Mouse (Mus musculus) spleen, postnatal 36 days (tissue): ENCODE results near the gene Ypel4.
A peak's percentile ranks its signal among the peaks of the same experiment; 100 is the strongest.
"Not testable (repeated sequence)": the region's sequence is repeated elsewhere in the genome, so short reads cannot be mapped to it uniquely, and the experiment has no call there.

ENCODE experiments used
- DNase-seq, 2 experiments: peaks; one replicate each; pipeline ENCODE4 v3.0.0; 2022; ENCODE audit warnings: low spot score in 2 of 2, mixed read lengths in 1 of 2

Ypel4 gene

DNA sequence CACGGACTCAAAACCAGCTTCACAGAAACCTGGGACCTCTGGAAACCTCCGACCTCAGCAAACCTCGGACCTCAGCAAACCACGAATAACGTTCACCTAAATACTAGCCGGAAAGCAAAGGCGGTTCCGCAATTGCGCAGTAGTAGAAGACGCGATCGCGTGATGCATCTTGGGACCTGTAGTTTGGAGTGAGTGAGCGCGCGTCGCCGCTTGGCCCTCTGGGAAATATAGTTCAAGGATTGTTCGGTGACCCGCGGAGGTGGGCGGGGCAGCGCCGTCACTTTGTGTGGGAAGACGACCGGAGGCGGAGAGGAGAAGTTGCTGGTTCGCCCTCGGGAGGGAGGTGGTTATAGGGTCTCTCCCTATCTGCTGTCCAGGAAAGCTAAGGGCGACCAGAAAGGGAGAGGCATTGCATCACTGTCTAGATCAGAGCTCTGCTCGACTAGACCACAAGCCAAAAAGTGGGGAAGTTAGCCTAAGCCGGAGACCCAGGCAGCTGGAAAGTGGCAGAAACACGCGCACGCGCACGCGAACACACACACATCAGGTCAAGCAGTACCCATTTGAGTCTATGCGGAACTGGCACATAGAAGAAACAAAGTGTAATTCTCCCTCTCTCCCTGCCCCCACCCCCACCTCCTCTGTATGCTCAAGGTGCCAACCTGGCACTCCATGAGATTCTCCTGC, 6.5 kb upstream of the Ypel4 start, which contains the start of gene Clp1:
Clp1 (minus strand) TSS at position 179 of the 687 bp plus-strand sequence.
- peak; percentile 97 to 99 for DNase-seq

DNA sequence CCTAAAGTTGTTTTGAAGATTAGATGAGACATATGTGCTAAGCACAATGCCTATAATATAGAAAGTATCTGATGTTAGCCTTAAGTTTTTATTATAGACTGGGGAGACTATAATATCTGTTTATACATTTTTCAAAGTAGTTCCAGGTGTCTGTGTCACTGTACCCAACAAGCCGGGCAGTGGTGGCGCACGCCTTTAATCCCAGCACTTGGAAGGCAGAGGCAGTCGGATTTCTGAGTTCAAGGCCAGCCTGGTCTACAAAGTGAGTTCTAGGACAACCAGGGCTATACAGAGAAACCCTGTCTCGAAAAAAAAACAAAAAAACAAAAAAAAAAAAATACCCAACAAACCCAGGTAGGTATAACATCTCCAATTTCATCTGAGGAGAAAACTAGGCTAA, 5.7 kb upstream of the Ypel4 start:
- DNase-seq, result not testable (repeated sequence)

DNA sequence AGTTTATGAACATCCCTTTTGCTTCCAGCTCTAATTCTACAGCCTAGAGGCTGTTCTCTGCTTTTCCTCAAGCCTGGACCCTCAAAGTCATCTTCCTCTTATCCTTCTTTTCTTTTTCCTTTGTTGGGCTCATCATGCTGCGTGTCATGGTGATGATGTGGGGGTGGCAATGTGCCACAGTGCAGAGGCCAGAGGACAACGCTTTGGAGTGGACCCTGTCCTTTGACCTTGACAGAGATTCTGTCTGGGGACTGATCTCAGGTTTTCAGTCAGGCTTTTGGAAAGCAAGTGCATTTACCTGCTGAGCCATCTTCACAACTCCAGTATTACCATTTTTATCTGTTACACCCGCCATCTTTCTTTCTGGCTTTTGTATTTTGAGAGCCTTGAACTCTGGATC, 2.7 kb upstream of the Ypel4 start:
- no peak for DNase-seq

DNA sequence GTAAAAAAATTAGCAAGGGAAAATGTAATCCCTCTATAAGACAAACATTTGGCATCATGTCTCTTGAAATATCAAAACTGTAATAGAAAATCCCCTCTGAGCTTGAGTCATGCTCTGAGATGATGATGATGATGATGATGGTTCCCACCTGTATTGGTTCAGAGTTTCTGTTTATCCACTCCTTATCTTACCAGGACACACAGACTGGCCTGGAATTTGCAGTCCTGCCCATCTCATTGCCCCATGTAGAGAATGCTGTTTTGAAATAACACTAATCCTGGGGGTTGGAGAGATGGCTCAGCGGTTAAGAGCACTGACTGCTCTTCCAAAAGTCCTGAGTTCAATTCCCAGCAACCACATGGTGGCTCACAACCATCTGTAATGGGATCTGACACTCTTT, 1.5 kb upstream of the Ypel4 start:
- DNase-seq, result no peak

GRCm38 (mm10) chr2:84734351-84734864, 550 bp downstream of the Ypel4 start:
- no peak for DNase-seq

DNA sequence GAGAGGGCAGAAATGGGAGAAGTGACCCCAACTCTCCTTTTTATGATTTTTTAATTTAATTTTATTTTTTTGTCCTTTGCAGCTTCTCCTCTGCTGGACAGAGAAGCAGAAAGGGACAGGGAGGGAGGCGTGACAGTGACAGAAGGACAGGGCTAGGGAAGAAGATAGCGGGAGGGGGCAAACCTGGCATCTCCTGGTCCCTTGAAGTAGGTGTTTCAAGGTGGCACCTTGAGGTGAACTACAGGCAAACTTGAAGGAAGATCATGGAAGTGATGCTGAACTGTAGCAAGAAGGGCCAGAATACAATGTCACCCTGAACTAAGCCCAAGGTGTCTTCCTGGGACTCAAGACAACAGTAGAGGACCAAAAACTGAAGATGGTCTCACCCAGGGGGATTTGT, 1.1 kb downstream of the Ypel4 start:
- no peak for DNase-seq

- DNase-seq, result peak; percentile 67 to 80
These were observed 1.6 kb downstream of the Ypel4 start for GRCm38 (mm10) chr2:84735346-84735920.

DNA sequence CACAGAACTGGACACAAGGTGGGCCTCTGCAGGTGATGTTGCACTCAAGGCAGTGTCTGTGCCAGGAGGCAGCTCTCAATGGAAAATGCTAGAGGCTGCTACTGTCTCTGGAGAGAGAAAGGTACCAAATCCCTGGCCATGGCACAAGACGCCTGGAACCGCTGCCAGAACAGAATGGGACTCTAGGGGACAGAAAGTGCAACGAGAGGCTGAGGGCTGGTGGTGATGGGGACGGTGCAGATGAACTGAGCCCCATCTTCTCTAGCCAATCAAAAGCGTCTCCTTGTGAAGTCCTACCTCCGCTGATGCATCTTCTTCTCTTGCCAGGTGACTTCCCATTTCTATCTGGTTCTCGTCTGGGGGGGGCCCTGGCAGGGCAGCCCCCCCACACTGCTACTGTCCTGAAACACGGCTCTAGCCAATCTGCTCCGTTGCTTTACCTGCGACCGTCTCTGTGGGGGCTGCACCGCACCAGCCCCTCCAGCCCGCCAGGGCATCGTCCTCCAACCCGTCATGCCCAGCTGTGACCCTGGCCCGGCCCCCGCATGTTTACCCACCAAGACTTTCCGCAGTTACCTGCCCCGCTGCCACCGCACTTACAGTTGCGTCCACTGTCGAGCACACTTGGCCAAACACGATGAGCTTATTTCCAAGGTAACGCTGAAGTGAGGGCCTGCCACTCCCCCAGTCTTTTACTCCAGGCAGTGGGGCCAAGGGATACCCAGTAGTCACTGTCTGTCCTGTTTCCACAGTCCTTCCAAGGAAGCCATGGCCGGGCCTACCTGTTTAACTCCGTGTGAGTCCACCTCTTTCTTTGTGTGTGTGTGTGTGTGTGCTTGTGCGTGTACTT, 2.7 kb downstream of the Ypel4 start:
- no peak for DNase-seq

- no peak for DNase-seq
These were observed 3.6 kb downstream of the Ypel4 start for GRCm38 (mm10) chr2:84737451-84737925.

DNA sequence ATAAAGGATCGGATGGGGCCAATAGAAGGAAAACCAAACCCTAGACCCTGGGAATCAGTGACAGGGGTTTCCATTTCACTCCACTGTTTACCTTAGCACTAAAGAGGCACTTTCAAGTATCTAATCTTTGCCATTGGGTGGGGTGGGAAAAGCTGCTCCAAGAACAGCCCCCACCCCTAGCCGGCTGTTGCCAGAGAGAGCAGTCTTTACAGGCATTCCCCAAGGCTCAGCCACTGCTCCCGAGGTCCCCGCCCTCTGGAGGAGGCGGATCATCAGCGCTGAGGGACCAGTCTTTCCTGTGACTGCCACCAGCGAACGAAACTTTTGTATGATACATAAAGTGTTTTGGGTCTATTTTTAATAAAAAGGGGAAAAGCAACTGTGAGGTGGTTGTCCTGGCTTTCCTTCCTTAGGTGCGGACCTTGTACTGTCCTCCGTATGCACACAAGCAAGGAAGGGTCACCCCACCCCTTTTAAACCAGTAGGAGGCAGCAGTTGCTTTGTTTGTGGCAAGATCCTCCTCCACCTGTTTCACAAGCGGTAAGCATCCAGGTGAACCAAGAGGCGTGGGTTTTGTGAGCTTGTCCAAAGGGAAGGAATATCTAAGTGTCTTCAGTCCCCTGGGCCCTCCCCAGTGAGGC, 4.5 kb downstream of the Ypel4 start:
- DNase-seq, result no peak

DNA sequence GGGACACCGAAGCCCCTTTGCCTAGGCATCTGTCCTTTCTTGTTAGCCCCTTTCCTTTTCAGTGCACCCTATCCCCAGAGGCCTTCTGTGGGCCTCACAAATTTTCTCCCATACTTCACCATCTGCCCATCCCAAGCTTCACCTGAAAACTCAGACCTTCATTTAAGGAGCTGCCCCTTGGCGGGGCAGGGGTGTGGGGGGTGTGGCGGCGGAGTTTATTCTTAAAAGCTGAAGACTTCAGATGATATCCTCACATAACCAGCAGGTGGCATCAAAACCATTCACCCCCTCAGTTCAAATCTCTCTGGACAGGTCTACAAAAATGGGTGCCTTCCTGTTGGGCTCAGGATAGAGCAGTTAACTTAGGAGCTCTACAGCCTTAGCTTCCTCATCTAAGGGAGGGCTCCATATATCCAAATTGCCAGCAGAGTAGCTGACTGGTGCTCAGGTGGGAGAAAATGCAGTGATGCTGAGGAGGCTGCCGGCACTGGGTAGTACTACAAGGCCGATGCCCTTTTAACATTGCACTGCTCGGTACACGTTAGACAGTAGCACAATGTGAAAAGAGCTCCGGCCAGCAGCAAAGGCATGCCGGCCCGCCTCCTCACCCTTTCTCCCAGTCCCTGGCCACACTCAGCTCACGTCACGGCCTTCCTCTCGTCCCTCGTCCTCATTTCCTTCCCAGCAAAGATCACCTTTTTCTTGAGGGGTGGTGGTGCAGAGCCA, 6.9 kb downstream of the Ypel4 start:
- no peak for DNase-seq

DNA sequence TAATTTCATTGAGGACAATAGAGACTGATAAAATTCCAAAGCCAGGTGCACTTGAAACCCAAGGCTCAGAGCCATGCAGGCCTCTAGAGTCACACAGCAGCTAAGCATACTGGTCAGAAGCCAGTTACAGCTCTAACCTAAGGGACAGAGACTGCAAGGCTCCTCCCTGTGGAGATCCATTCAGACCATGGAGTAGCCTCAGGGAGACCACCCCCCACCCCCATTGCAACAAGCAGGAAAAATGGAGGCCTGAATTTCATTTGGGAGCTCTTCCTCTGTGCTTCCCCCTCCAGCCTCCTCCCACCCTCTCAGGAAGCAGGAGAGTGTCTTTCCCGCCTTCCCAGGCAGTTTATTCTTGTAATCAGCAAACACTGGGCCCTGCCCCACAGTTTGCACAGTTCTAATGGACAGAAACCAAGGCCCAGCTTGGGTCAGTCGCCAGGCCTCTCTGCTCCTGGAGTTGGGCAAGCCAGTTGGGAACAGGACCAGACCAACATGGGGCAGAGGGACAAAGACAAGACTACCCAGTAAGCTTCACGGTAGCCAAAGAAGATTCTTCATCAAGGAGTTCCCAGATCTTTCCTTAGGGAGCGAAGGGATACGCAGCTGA, 8.1 kb downstream of the Ypel4 start:
- no peak for DNase-seq

- no peak for DNase-seq
These were observed 8.8 kb downstream of the Ypel4 start for GRCm38 (mm10) chr2:84742451-84743283.

- peak in 1 of 2 experiments; percentile 7 for DNase-seq
These were observed 9.7 kb downstream of the Ypel4 start, which contains the start of gene Gm19426 for GRCm38 (mm10) chr2:84743561-84743960. Gm19426 (minus strand) TSS chr2:84743655.

GRCm38 (mm10) chr2:84744126-84744525, 10.3 kb downstream of the Ypel4 start:
- no peak for DNase-seq

DNA sequence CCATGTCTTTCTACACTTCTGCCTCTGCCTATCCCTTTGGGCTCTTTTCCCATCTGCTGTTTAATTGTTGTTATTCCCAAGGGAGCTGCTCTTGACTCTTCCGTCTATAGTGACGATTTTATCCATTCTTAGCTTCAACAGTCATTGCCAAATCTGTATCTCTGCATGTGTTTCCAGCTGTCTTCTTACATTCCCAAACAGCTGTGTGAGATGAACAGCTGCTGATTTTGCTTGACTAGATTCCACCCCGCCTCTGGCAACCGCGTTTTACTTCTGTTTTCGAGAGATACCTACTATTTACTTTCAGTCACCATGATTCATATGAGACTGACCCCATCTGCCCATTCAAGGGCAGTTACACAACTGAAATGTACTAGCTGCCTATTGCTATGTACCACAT, 16.3 kb downstream of the Ypel4 start:
- no peak for DNase-seq

GRCm38 (mm10) chr2:84756245-84756644, 22.4 kb downstream of the Ypel4 start:
- DNase-seq, result no peak

DNA sequence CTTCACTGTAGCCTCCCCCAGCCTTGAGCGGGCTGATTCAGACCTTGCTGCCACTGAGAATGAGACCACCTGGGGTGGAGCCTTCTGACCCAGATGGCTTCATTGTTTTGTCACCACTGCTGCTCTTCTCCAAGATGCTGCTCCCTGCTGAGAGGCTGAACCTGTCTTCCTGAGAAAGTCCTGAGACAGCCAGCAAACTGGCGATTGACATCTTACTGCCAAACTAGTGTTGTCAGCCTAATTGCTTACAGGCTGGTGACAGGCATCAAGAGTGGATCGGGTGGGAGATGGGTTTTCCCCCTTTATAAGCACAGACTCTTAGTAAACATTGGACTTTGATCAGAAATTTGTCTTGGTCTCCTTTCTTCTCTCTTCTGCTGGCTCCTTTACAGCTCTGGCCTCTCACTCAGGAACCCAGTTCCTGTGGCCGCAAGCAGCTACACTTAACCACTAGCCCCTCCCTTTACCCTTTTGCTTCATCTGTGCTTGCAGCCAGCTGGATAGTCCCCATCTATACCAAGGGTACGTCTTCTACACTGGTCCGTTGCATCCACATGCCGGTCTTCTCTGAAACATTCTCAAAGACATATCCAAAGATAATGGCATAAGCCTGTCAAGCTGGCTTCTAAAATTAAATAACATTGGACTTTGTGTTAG, 23.3 kb downstream of the Ypel4 start:
- DNase-seq, result no peak

DNA sequence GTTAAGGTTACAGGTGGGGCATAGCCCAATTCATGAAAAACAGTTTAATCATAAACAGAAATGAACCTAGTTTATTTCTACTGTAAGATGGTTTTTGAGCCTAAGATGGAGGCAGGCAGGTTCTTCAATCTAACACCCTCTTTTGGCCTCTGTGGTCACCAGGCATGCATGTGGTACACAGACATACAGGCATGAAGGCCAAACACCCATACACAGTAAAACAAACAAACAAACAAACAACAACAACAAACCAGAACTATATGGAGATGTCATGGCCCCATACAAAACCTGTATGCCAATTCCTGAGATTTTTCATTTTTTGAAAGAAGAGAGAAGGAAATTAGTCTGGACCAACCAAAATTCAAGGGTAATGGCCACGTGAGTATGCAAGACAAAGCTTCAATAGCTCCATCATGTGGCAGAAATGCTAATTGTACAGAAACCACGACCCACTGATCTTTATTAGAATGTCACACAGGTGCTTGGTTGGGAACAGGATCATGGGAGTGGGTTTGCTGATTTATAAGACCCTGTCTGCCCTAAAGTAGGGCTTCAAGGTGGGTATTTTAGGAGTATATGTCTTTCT, 24.8 kb downstream of the Ypel4 start:
- DNase-seq, result peak; percentile 10 to 31
